Mouse (Mus musculus) gastrocnemius, adult 2 months (tissue): ENCODE measurements around the gene Taf3. TPM values are rescaled to one million over a fixed set of nuclear protein-coding genes. Genes with fewer than 3 reads are reported as not detected.

Experiments used
- DNase-seq: peaks from one replicate; pipeline ENCODE4 v3.0.0; 2022
- H3K27ac ChIP-seq: fragments of 200-600 bp; 2 replicates; pipeline ENCODE4 v1.8.1; 2022; ENCODE audit warnings: mild to moderate bottlenecking
- H3K4me3 ChIP-seq: fragments of 200-600 bp; 2 replicates; pipeline ENCODE4 v1.8.1; 2022; ENCODE audit warnings: mild to moderate bottlenecking, moderate library complexity
- CTCF ChIP-seq: fragments of 200-600 bp; IDR thresholded peaks from 2 replicates; pipeline ENCODE4 v1.8.1; 2022; ENCODE audit warnings: antibody characterized with exemption, mild to moderate bottlenecking, moderate library complexity
- intact Hi-C: fragments of 180-260 bp; cut with DNase I; formaldehyde crosslinking; loops from one replicate; pipeline ENCODE4 v1.15.1; 2025
- total RNA-seq, 2 experiments: library from RNA; stranded (reverse); gene quantifications; 2 replicates each; pipeline ENCODE4 v1.2.3; 2021

The Taf3 gene
- total RNA-seq, 2 experiments from 2014 or later, result 10.0 to 12.2 TPM

- intact Hi-C loops, result no loop called here
- Histone ChIP-seq H3K27ac (no peak overlapping the region), H3K4me3 (no peak overlapping the region)
- TF ChIP-seq CTCF, result no peak
- DNase-seq, result no peak
Measured at GRCm38 (mm10) chr2:9890251-9890650, 158.1 kb downstream of the Taf3 start.

- no peak for DNase-seq
- no peak for TF ChIP-seq CTCF
- peak within 1 kb of the TSS; percentile 36 for H3K4me3 ChIP-seq
- no peak within 1 kb of the TSS for H3K27ac ChIP-seq
- intact Hi-C loops, result loop anchor here (10.0 kb wide), 1 partner anchor 125 kb away; no protein-coding TSS in a partner anchor
Measured at GRCm38 (mm10) chr2:9889651-9890183, 158.7 kb downstream of the Taf3 start, which contains the start of gene Gata3. TSS of gene Gata3 (minus strand) at chr2:9890034.

GRCm38 (mm10) chr2:9888913-9889650, 159.3 kb downstream of the Taf3 start, which contains the start of gene 9230102O04Rik:
TSS of gene 9230102O04Rik (minus strand) at chr2:9889540.
- TF ChIP-seq CTCF, result peak; percentile 42; the same call in 1 of the 2 replicates
- Histone ChIP-seq H3K27ac (no peak within 1 kb of the TSS), H3K4me3 (peak within 1 kb of the TSS; percentile 36)
- intact Hi-C loops, result loop anchor here (10.0 kb wide), 1 partner anchor 126 kb away; no protein-coding TSS in a partner anchor
- DNase-seq, result peak; percentile 40

GRCm38 (mm10) chr2:9887636-9888035, 160.8 kb downstream of the Taf3 start:
- intact Hi-C loops, result loop anchor here (10.0 kb wide), 1 partner anchor 127 kb away; no protein-coding TSS in a partner anchor
- no peak overlapping the region for H3K4me3 ChIP-seq
- TF ChIP-seq CTCF, result no peak
- no peak for DNase-seq
- no peak overlapping the region for H3K27ac ChIP-seq

GRCm38 (mm10) chr2:9886921-9887610, 161.3 kb downstream of the Taf3 start:
- intact Hi-C loops, result loop anchor here (10.0 kb wide), 1 partner anchor 128 kb away; no protein-coding TSS in a partner anchor
- no peak for DNase-seq
- no peak overlapping the region for H3K4me3 ChIP-seq
- no peak for TF ChIP-seq CTCF
- no peak overlapping the region for H3K27ac ChIP-seq

GRCm38 (mm10) chr2:9886031-9886430, 162.4 kb downstream of the Taf3 start:
- TF ChIP-seq CTCF, result no peak
- DNase-seq, result no peak
- Histone ChIP-seq H3K27ac (no peak overlapping the region), H3K4me3 (no peak overlapping the region)
- intact Hi-C loops, result loop anchor here (10.0 kb wide), 1 partner anchor 129 kb away; no protein-coding TSS in a partner anchor

GRCm38 (mm10) chr2:9885217-9885770, 163.1 kb downstream of the Taf3 start:
- no peak for TF ChIP-seq CTCF
- intact Hi-C loops, result loop anchor here (10.0 kb wide), 1 partner anchor 130 kb away; no protein-coding TSS in a partner anchor
- DNase-seq, result no peak
- Histone ChIP-seq H3K27ac (no peak overlapping the region), H3K4me3 (no peak overlapping the region)

GRCm38 (mm10) chr2:9884533-9885216, 163.7 kb downstream of the Taf3 start:
- intact Hi-C loops, result loop anchor here (10.0 kb wide), 1 partner anchor 130 kb away; no protein-coding TSS in a partner anchor
- peak overlapping the region; percentile 15; the same call in 1 of the 2 replicates for H3K4me3 ChIP-seq
- no peak for TF ChIP-seq CTCF

GRCm38 (mm10) chr2:9883803-9884532, 164.4 kb downstream of the Taf3 start:
- intact Hi-C loops, result loop anchor here (10.0 kb wide), 1 partner anchor 131 kb away; no protein-coding TSS in a partner anchor
- peak overlapping the region; percentile 66 for H3K4me3 ChIP-seq
- DNase-seq, result no peak
- no peak overlapping the region for H3K27ac ChIP-seq
- no peak for TF ChIP-seq CTCF

More at GRCm38 (mm10) chr2:9884533-9885216, 163.7 kb downstream of the Taf3 start:
- DNase-seq, result no peak
- no peak overlapping the region for H3K27ac ChIP-seq

- intact Hi-C loops, result loop anchor here (10.0 kb wide), 1 partner anchor 132 kb away; no protein-coding TSS in a partner anchor
- Histone ChIP-seq H3K4me3 (peak overlapping the region; percentile 66), H3K27ac (no peak overlapping the region)
- no peak for DNase-seq
- no peak for TF ChIP-seq CTCF
Measured at GRCm38 (mm10) chr2:9882926-9883802, 165.2 kb downstream of the Taf3 start.
